Mouse (Mus musculus) myocyte (in vitro differentiated cells): ENCODE data around the gene Kcna7.

Experiments used
- MYOD1 ChIP-seq, 3 experiments: IDR thresholded peaks; one replicate each; pipeline ENCODE4 v1.6.1; 2011; ENCODE audit warnings: control low read depth in 2 of 3, low read depth in 2 of 3, mild to moderate bottlenecking in 2 of 3, moderate library complexity in 1 of 3; ENCODE audit not compliant: insufficient read length in 2 of 3, control insufficient read depth in 1 of 3
- POLR2A ChIP-seq: IDR thresholded peaks from one replicate; pipeline ENCODE4 v1.6.1; 2011; ENCODE audit warnings: low read depth, mild to moderate bottlenecking, control low read depth, moderate library complexity; ENCODE audit not compliant: insufficient read length
- USF1 ChIP-seq: IDR thresholded peaks from one replicate; pipeline ENCODE4 v1.6.1; 2011; ENCODE audit warnings: low read depth, mild to moderate bottlenecking, control low read depth, moderate library complexity

DNA sequence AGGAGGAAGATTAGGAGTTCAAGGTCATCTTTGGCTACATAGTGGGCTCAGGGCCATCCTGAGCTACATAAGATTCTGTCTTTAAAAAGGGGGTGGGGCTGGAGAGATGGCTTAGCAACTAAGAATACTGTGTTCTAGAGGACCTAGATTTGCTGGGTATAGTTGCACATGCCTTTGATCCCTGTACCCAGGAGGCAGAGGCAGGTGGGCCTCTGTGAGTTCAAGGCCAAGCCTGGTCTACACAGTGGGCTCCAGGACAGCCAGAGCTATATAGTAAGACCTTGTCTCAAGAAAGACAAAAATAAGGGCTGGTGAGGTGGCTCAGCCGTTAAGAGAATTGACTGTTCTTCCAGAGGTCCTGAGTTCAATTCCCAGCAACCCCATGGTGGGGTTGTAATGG lies 44.5 kb downstream of the Kcna7 start:
- no peak for TF ChIP-seq USF1
- no peak for TF ChIP-seq MYOD1 (IDR thresholded peaks at IDR 0.05; ENCODE audit: control insufficient read depth in 1 of 3, insufficient read length in 2 of 3, low read depth in 2 of 3)
- no peak for TF ChIP-seq POLR2A
